Mouse (Mus musculus) gastrocnemius, adult 2 months (tissue): ENCODE measurements around the gene Gm10972. TPM values are rescaled to one million over a fixed set of nuclear protein-coding genes. Genes with fewer than 3 reads are reported as not detected.
A peak's percentile ranks its signal among the peaks of the same experiment; 100 is the strongest.
"Not testable (repeated sequence)": the region's sequence is repeated elsewhere in the genome, so short reads cannot be mapped to it uniquely, and the experiment has no call there.

Experiments
- DNase-seq: peaks from one replicate; pipeline ENCODE4 v3.0.0; 2022
- H3K27ac ChIP-seq: fragments of 200-600 bp; 2 replicates; pipeline ENCODE4 v1.8.1; 2022; ENCODE audit warnings: mild to moderate bottlenecking
- H3K4me3 ChIP-seq: fragments of 200-600 bp; 2 replicates; pipeline ENCODE4 v1.8.1; 2022; ENCODE audit warnings: mild to moderate bottlenecking, moderate library complexity
- CTCF ChIP-seq: fragments of 200-600 bp; IDR thresholded peaks from 2 replicates; pipeline ENCODE4 v1.8.1; 2022; ENCODE audit warnings: antibody characterized with exemption, mild to moderate bottlenecking, moderate library complexity
- intact Hi-C: fragments of 180-260 bp; cut with DNase I; formaldehyde crosslinking; loops from one replicate; pipeline ENCODE4 v1.15.1; 2025
- total RNA-seq, 2 experiments: library from RNA; stranded (reverse); gene quantifications; 2 replicates each; pipeline ENCODE4 v1.2.3; 2021

The Gm10972 gene
- total RNA-seq, 2 experiments from 2014 or later: not detected

GRCm38 (mm10) chr3:94622550-94622949 is 20.4 kb upstream of the Gm10972 start:
- no peak for TF ChIP-seq CTCF
- DNase-seq: no peak
- Histone ChIP-seq H3K4me3 (no peak overlapping the region), H3K27ac (no peak overlapping the region)
- intact Hi-C loops: no loop called here

GRCm38 (mm10) chr3:94624281-94624680 is 18.6 kb upstream of the Gm10972 start:
- DNase-seq: no peak
- intact Hi-C loops: no loop called here
- no peak for TF ChIP-seq CTCF
- no peak overlapping the region for H3K4me3 ChIP-seq
- no peak overlapping the region for H3K27ac ChIP-seq

DNA sequence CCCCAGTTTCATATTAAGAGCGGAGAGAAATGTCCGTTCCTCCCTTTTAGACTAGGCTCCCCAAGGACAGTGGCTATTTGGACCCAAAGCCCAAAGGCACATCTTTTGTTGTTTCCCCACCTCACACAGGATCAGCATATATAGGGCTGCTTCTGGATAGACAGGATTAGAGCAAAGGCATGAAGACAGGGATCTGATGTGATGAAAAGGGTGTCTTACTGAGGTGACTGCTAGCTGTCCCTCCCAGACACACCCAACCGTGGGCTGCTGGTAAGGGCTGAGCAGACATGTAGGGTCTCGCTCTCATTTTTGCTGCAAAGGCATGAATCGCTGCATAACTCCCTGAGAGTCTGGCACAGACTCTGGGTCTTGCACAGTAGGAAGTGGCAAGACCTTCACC is 14.2 kb upstream of the Gm10972 start:
- TF ChIP-seq CTCF: no peak
- H3K4me3 ChIP-seq: no peak overlapping the region

DNA sequence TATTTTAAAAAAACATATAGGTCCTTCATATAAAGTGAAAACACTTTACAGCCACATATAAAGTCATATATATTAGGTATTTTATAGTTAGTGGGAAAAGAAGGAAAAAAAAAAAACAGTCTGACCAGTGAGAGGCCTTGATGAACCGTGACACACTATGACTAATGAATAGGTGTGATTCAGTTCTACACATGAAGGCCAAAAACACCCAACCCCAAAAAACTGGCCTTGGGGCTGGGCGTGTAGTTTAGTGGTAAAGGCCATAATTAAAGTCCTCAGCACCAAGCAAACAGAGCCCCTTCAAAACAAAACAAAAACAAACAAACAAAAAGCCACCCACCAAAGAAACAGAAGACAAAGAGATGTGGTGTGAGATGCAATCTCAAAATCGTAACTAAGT is 13.0 kb upstream of the Gm10972 start:
- no peak for DNase-seq
- intact Hi-C loops: no loop called here
- Histone ChIP-seq H3K4me3 (no peak overlapping the region), H3K27ac (no peak overlapping the region)
- TF ChIP-seq CTCF: no peak

More for the DNA sequence above, 14.2 kb upstream of the Gm10972 start:
- intact Hi-C loops: no loop called here
- DNase-seq: no peak
- no peak overlapping the region for H3K27ac ChIP-seq

GRCm38 (mm10) chr3:94648755-94649590 is 6.1 kb downstream of the Gm10972 start:
- no peak for DNase-seq
- intact Hi-C loops: loop anchor here (10.0 kb wide), 1 partner anchor 86 kb away; no protein-coding TSS in a partner anchor
- H3K4me3 ChIP-seq: no peak overlapping the region
- no peak overlapping the region for H3K27ac ChIP-seq
- no peak for TF ChIP-seq CTCF

- intact Hi-C loops: no loop called here
- no peak for TF ChIP-seq CTCF
- no peak overlapping the region for H3K4me3 ChIP-seq
- no peak overlapping the region for H3K27ac ChIP-seq
- DNase-seq: no peak
Measured at GRCm38 (mm10) chr3:94650409-94650808, 7.5 kb downstream of the Gm10972 start.

DNA sequence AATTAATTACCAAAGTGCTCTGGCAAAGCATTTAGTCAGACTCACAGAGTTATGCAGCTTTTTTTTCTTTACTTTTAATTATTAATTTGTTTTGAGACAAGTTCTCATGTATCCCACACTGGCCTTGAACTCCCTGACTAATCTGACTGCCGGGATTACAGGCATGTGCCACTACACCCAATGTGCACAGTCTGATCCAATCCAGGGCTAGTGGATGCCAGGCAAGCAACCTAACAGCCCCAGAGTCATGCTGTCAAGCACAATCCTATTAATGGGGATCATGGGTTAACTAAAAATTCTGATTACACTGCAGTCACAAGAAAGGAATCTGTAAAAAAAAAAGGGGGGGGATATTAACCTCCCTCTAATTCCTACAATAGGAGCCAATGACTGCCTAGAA is 11.1 kb downstream of the Gm10972 start:
- DNase-seq, H3K4me3 ChIP-seq, intact Hi-C loops, H3K27ac ChIP-seq: not testable (repeated sequence)

DNA sequence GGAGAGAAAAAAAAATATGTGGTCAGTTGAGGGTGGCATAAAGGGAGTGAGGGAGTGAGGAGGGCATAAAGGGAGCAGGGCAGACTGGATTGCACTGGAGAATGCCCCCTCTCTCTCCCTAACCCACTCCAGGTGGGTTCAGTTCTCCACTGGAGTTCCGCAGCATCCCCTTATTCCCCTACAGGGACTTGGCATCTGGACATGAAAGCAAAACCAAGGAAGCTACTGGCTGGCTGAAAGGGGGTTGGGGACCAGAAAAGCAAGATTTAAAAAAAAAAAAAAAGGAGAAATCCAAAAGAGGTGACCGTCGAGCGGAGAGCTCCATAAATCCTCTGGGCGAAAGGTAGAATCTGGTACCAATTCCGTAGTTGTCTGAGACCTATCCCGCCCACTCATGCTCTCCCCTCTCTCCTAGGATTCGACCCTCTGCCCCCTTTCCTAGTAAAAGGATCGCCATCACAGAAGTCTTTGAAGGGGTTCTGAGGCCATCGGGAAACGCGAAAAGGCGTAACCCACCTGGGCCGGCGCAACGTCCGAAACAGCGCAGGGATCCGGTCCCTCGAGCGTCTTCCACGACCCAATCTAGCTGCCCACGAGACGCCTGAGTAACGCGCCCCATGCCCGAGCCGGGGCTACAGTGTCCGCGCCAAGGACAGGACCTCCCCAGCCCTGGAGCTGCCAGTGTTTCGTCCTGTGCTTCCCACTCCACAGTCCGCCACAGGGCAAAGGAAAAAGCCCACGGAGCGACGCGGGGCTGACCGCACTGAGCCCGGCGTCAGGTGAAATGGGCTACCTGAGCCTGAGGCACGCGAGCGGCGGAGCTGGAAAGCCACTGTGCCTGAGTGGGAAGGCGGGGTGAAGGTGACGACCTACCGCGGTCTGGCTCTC is 15.2 kb downstream of the Gm10972 start:
- H3K27ac ChIP-seq, DNase-seq, intact Hi-C loops: not testable (repeated sequence)
- H3K4me3 ChIP-seq: peak overlapping the region; percentile 65

GRCm38 (mm10) chr3:94658740-94659095 is 15.8 kb downstream of the Gm10972 start, which contains the start of gene Tuft1:
TSS of gene Tuft1 (minus strand) at chr3:94658872.
- H3K27ac ChIP-seq, intact Hi-C loops: not testable (repeated sequence)
- peak within 1 kb of the TSS; percentile 65 for H3K4me3 ChIP-seq
- DNase-seq: peak; percentile 73

DNA sequence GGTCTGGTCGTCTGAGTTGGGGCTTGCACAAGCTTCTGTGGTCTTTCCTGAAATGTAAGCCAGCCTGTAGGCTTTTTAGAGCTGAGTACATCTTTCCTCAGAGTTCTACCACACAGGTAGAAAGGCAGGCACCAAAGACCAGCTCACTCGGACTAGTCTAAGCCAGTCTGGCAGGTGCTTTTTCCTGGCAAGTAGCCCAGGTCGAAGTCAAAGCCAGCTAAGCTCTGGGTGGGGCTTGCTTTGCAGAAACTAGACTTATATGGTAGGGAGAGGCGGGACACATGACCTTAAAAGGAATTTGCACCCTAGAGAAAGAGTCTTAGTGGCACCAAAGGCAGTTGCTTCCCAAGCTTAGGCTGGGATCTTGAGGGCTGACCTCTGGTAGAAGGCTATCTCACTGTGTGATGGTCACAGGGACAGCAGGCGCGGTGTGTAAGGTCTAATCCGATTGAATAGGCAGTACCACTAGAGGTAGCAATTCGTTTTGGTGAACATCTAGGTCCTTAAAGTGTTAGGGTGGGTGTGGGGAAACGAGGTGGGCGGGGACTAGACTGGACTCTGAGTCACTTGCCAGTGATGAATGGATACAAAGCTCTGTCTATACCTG is 16.3 kb downstream of the Gm10972 start:
- intact Hi-C loops, H3K27ac ChIP-seq, DNase-seq: not testable (repeated sequence)
- peak overlapping the region; percentile 31 for H3K4me3 ChIP-seq

DNA sequence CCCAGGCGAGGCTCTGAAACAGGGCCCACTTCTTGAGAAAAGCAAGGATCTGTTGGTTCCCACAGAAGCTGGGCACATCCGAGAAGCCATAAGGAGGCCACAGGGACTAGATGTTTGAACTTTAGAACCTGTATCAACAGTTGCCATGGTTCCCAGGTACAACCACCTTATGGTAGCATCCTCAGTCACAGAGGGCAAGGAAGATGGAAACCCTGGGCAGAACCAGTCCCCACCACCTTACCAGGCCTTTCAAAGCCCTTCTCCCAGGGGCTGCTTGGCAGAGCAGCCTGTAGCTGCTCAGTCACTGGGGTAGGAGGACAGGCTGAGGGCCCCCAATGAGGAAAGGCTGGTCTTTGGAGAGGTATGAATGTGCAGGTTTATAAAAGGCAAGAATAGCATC is 17.9 kb downstream of the Gm10972 start:
- H3K4me3 ChIP-seq, DNase-seq, H3K27ac ChIP-seq: not testable (repeated sequence)
- intact Hi-C loops: loop anchor here (10.0 kb wide), 1 partner anchor 296 kb away; the partner anchor contains the start of gene C2cd4d

- not testable (repeated sequence) for DNase-seq, H3K4me3 ChIP-seq, H3K27ac ChIP-seq
- peak; percentile 39 for TF ChIP-seq CTCF
- intact Hi-C loops: loop anchor here (10.0 kb wide), 1 partner anchor 300 kb away; the partner anchor contains the start of gene C2cd4d
Measured at GRCm38 (mm10) chr3:94665060-94665802, 22.3 kb downstream of the Gm10972 start.

DNA sequence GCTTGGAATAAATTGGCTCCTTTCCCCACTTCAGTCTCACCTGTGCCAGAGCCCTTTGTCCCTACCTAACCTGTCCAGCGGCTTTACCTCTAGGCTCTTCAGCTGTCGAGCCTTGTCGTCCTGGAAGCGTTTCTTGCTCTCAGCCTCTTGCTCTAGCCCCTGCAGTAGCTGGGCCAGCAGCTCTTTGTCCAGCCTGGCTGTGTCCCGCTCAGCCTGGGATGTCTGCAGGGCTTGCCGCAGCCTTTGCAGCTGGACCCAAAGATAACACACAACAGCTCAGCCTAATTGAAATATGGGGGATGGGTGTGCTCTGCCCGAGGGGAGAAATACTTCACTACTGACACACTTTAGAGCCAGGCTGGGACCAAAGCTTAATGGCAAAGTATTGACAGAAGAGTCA is 23.0 kb downstream of the Gm10972 start:
- intact Hi-C loops: loop anchor here (10.0 kb wide), 1 partner anchor 301 kb away; the partner anchor contains the start of gene C2cd4d
- not testable (repeated sequence) for H3K27ac ChIP-seq, DNase-seq, H3K4me3 ChIP-seq

GRCm38 (mm10) chr3:94675101-94675500 is 32.2 kb downstream of the Gm10972 start:
- intact Hi-C loops, DNase-seq, H3K4me3 ChIP-seq, H3K27ac ChIP-seq: not testable (repeated sequence)
